Mouse (Mus musculus) lung, postnatal 0 days (tissue): Measurements from ENCODE around the gene Efcab6. TPM values are rescaled to one million over a fixed set of nuclear protein-coding genes. Genes with fewer than 3 reads are reported as not detected.

ENCODE experiments used
- ATAC-seq: fragments of 200-750 bp; cut with Nextera tagmentation; 2 replicates; pipeline ENCODE4 v1.8.0; 2017; ENCODE audit warnings: moderate library complexity
- DNase-seq: peaks from one replicate; pipeline ENCODE4 v3.0.0-alpha.2; 2016; ENCODE audit warnings: low spot score
- H3K27ac ChIP-seq: fragments of 300-500 bp; sonication (generic); 2 replicates; pipeline ENCODE4 v1.5.1; 2014; ENCODE audit warnings: antibody characterized with exemption, mild to moderate bottlenecking, low read length, mixed read lengths
- H3K27me3 ChIP-seq: fragments of 300-500 bp; sonication (generic); replicated peaks from 2 replicates; pipeline ENCODE4 v1.6.1; 2014; ENCODE audit warnings: low read length, mixed read lengths; ENCODE audit not compliant: insufficient read depth
- H3K36me3 ChIP-seq: fragments of 300-500 bp; sonication (generic); 2 replicates; pipeline ENCODE4 v1.6.1; 2014; ENCODE audit warnings: low read length, mixed read lengths; ENCODE audit not compliant: insufficient read depth
- H3K4me1 ChIP-seq: fragments of 300-500 bp; sonication (generic); 2 replicates; pipeline ENCODE4 v1.6.1; 2014; ENCODE audit warnings: antibody characterized with exemption, low read depth, low read length, mixed read lengths; ENCODE audit not compliant: insufficient read depth
- H3K4me2 ChIP-seq: fragments of 300-500 bp; sonication (generic); replicated peaks from 2 replicates; pipeline ENCODE4 v1.6.1; 2014; ENCODE audit warnings: low read depth, mild to moderate bottlenecking, low read length, moderate library complexity, mixed read lengths
- H3K4me3 ChIP-seq: fragments of 300-500 bp; sonication (generic); 2 replicates; pipeline ENCODE4 v1.5.1; 2014; ENCODE audit warnings: low read depth, low read length
- H3K9ac ChIP-seq: fragments of 300-500 bp; sonication (generic); replicated peaks from 2 replicates; pipeline ENCODE4 v1.6.1; 2014; ENCODE audit warnings: low read depth, mild to moderate bottlenecking
- H3K9me3 ChIP-seq: fragments of 300-500 bp; sonication (generic); 2 replicates; pipeline ENCODE4 v1.6.1; 2016; ENCODE audit warnings: low read length, mixed read lengths
- CTCF ChIP-seq: IDR thresholded peaks from 2 replicates; pipeline ENCODE4 v1.5.1; 2016; ENCODE audit warnings: antibody characterized with exemption, mild to moderate bottlenecking
- EP300 ChIP-seq: IDR thresholded peaks from 2 replicates; pipeline ENCODE4 v1.6.1; 2016; ENCODE audit warnings: antibody characterized with exemption, mild to moderate bottlenecking, control low read depth
- WGBS: fragments of 180-500 bp; shearing (Covaris S2); extraction: QIAGEN DNeasy Blood & Tissue Kit; methylation state at CpG from one replicate; pipeline ENCODE4 v1.1.7; 2014; 5-methylcytosine and 5-hydroxymethylcytosine counted together
- polyA plus RNA-seq: library from polyadenylated mRNA; unstranded; fragments of >200 nt; fragmentation: Nextera tagmentation; extraction: Ambion mirVana; gene quantifications from 2 replicates; pipeline ENCODE4 v1.2.1, GENCODE M21; 2015

Efcab6 gene
- polyA plus RNA-seq, 1 experiment from 2014 or later = 0.63 TPM

GRCm38 (mm10) chr15:83870936-83871335, 194.2 kb downstream of the Efcab6 start:
- Histone ChIP-seq H3K9me3 (no peaks in the 10 kb centered on the region), H3K4me1 (no peaks in the 10 kb centered on the region), H3K9ac (no peak overlapping the region), H3K36me3 (no peaks in the 10 kb centered on the region), H3K27ac (no peak overlapping the region), H3K27me3 (no peaks in the 10 kb centered on the region), H3K4me3 (no peak overlapping the region), H3K4me2 (no peak overlapping the region)
- WGBS = 7% methylated on average over 17 of the region's 17 CpGs
- no peak for DNase-seq
- TF ChIP-seq CTCF = no peak
- TF ChIP-seq EP300 = no peak
- no peak for ATAC-seq

GRCm38 (mm10) chr15:83865626-83866025, 199.6 kb downstream of the Efcab6 start:
- Histone ChIP-seq H3K4me3 (no peak overlapping the region), H3K36me3 (no peaks in the 10 kb centered on the region), H3K4me2 (no peak overlapping the region), H3K9ac (no peak overlapping the region), H3K27me3 (no peaks in the 10 kb centered on the region), H3K4me1 (no peaks in the 10 kb centered on the region), H3K9me3 (no peaks in the 10 kb centered on the region), H3K27ac (no peak overlapping the region)
- no peak for ATAC-seq
- WGBS = 81% methylated on average over 5 of the region's 5 CpGs
- no peak for TF ChIP-seq CTCF
- no peak for TF ChIP-seq EP300
- no peak for DNase-seq

- WGBS = 16% methylated on average over 8 of the region's 8 CpGs
- Histone ChIP-seq H3K4me2 (no peak overlapping the region), H3K4me3 (no peak overlapping the region), H3K27me3 (no peaks in the 10 kb centered on the region), H3K9me3 (no peaks in the 10 kb centered on the region), H3K36me3 (no peaks in the 10 kb centered on the region), H3K9ac (no peak overlapping the region), H3K4me1 (no peaks in the 10 kb centered on the region), H3K27ac (no peak overlapping the region)
- DNase-seq (peak; percentile 48), ATAC-seq (no peak)
- TF ChIP-seq CTCF (peak; percentile 91), EP300 (no peak)
Measured at GRCm38 (mm10) chr15:83857129-83857528, 208.1 kb downstream of the Efcab6 start.

- DNase-seq = no peak
Measured at GRCm38 (mm10) chr15:83853400-83853811, 211.8 kb downstream of the Efcab6 start.

GRCm38 (mm10) chr15:83848193-83848592, 217.0 kb downstream of the Efcab6 start:
- Histone ChIP-seq H3K4me1 (no peaks in the 10 kb centered on the region), H3K27ac (no peak overlapping the region), H3K36me3 (no peaks in the 10 kb centered on the region), H3K9me3 (no peaks in the 10 kb centered on the region), H3K9ac (no peak overlapping the region), H3K27me3 (no peaks in the 10 kb centered on the region), H3K4me2 (no peak overlapping the region), H3K4me3 (no peak overlapping the region)
- 66% methylated on average over 9 of the region's 9 CpGs for WGBS
- ATAC-seq (no peak), DNase-seq (no peak)
- TF ChIP-seq CTCF (no peak), EP300 (no peak)

More at GRCm38 (mm10) chr15:83853400-83853811, 211.8 kb downstream of the Efcab6 start:
- no peaks in the 10 kb centered on the region for H3K36me3 ChIP-seq
- no peaks in the 10 kb centered on the region for H3K27me3 ChIP-seq
- TF ChIP-seq CTCF = no peak
- TF ChIP-seq EP300 = no peak
- no peaks in the 10 kb centered on the region for H3K4me1 ChIP-seq
- 54% methylated on average over 5 of the region's 5 CpGs for WGBS
- H3K4me2 ChIP-seq = no peak overlapping the region
- H3K9ac ChIP-seq = no peak overlapping the region
- ATAC-seq = no peak
- no peak overlapping the region for H3K27ac ChIP-seq
- H3K4me3 ChIP-seq = no peak overlapping the region
- H3K9me3 ChIP-seq = no peaks in the 10 kb centered on the region

- H3K9me3 ChIP-seq = no peaks in the 10 kb centered on the region
- H3K27me3 ChIP-seq = no peaks in the 10 kb centered on the region
- DNase-seq (no peak), ATAC-seq (no peak)
- H3K36me3 ChIP-seq = no peaks in the 10 kb centered on the region
- 60% methylated on average over 4 of the region's 4 CpGs for WGBS
- no peak overlapping the region for H3K9ac ChIP-seq
- TF ChIP-seq EP300 (no peak), CTCF (no peak)
- no peak overlapping the region for H3K27ac ChIP-seq
- no peak overlapping the region for H3K4me3 ChIP-seq
- H3K4me1 ChIP-seq = no peaks in the 10 kb centered on the region
- no peak overlapping the region for H3K4me2 ChIP-seq
Measured at GRCm38 (mm10) chr15:83847512-83847911, 217.7 kb downstream of the Efcab6 start.

GRCm38 (mm10) chr15:83846592-83846991, 218.6 kb downstream of the Efcab6 start:
- TF ChIP-seq CTCF (no peak), EP300 (no peak)
- WGBS = 31% methylated on average over 7 of the region's 8 CpGs
- no peaks in the 10 kb centered on the region for H3K4me1 ChIP-seq
- H3K36me3 ChIP-seq = no peaks in the 10 kb centered on the region
- ATAC-seq = no peak
- no peaks in the 10 kb centered on the region for H3K9me3 ChIP-seq
- H3K4me2 ChIP-seq = no peak overlapping the region
- H3K4me3 ChIP-seq = no peak overlapping the region
- no peaks in the 10 kb centered on the region for H3K27me3 ChIP-seq
- no peak overlapping the region for H3K9ac ChIP-seq
- DNase-seq = no peak
- H3K27ac ChIP-seq = no peak overlapping the region
